Mouse (Mus musculus) cortical plate, adult 2 months (tissue): ENCODE data around the gene Slc7a7. TPM values are rescaled to one million over a fixed set of nuclear protein-coding genes. Genes with fewer than 3 reads are reported as not detected.
"Not testable (repeated sequence)": the region's sequence is repeated elsewhere in the genome, so short reads cannot be mapped to it uniquely, and the experiment has no call there.

Experiments used
- H3K27ac ChIP-seq: fragments of 200-500 bp; 2 replicates; pipeline ENCODE4 v1.5.1; 2012; ENCODE audit warnings: low read length, control low read depth, inconsistent platforms; ENCODE audit not compliant: insufficient read depth
- H3K4me1 ChIP-seq: fragments of 200-500 bp; 2 replicates; pipeline ENCODE4 v1.6.1; 2011; ENCODE audit warnings: low read length; ENCODE audit not compliant: control insufficient read depth, insufficient read depth
- H3K4me3 ChIP-seq: fragments of 200-500 bp; 2 replicates; pipeline ENCODE4 v1.5.1; 2011; ENCODE audit warnings: mild to moderate bottlenecking, low read length, control low read depth; ENCODE audit not compliant: insufficient read depth
- CTCF ChIP-seq: fragments of 200-500 bp; IDR thresholded peaks from 2 replicates; pipeline ENCODE4 v1.5.1; 2011; ENCODE audit warnings: mild to moderate bottlenecking, control low read depth, low read length; ENCODE audit not compliant: insufficient read depth; ENCODE audit errors: extremely low read depth
- POLR2A ChIP-seq: fragments of 200-500 bp; IDR thresholded peaks from 2 replicates; pipeline ENCODE4 v1.6.1; 2011; ENCODE audit warnings: mild to moderate bottlenecking, low read length, control low read depth; ENCODE audit not compliant: insufficient read depth; ENCODE audit errors: extremely low read depth
- polyA plus RNA-seq: library from polyadenylated mRNA; depleted of rRNA; stranded (reverse); fragments of >200 nt; gene quantifications from 2 replicates; pipeline ENCODE4 v1.2.3, GENCODE M21; 2012

Gene Slc7a7
- polyA plus RNA-seq, 1 experiment: 3.1 TPM

GRCm38 (mm10) chr14:54366581-54366980, 51.0 kb downstream of the Slc7a7 start:
- no peak overlapping the region for H3K27ac ChIP-seq
- TF ChIP-seq POLR2A: no peak
- no peak for TF ChIP-seq CTCF

GRCm38 (mm10) chr14:54365026-54365645, 52.4 kb downstream of the Slc7a7 start:
- no peak overlapping the region for H3K27ac ChIP-seq
- no peak overlapping the region for H3K4me3 ChIP-seq
- TF ChIP-seq POLR2A (no peak), CTCF (no peak)
- H3K4me1 ChIP-seq: peaks cover 4% of the 10 kb centered on the region; the same call in 1 of the 2 replicates

More at GRCm38 (mm10) chr14:54366581-54366980, 51.0 kb downstream of the Slc7a7 start:
- H3K4me3 ChIP-seq: no peak overlapping the region
- H3K4me1 ChIP-seq: peaks cover 3% of the 10 kb centered on the region; the same call in 1 of the 2 replicates

- Histone ChIP-seq H3K4me3 (no peak overlapping the region), H3K27ac (no peak overlapping the region), H3K4me1 (peaks cover 4% of the 10 kb centered on the region; the same call in 1 of the 2 replicates)
- TF ChIP-seq CTCF: no peak
- no peak for TF ChIP-seq POLR2A
Measured at GRCm38 (mm10) chr14:54363156-54363555, 54.4 kb downstream of the Slc7a7 start.

- no peak for TF ChIP-seq CTCF
- TF ChIP-seq POLR2A: peak; percentile 92
- Histone ChIP-seq H3K4me3 (peak within 1 kb of the TSS; percentile 77), H3K27ac (peak within 1 kb of the TSS; percentile 56), H3K4me1 (peaks cover 4% of the 10 kb centered on the region; the same call in 1 of the 2 replicates)
Measured at GRCm38 (mm10) chr14:54360577-54361340, 56.8 kb downstream of the Slc7a7 start, which contains the start of gene Oxa1l. Gene Oxa1l (plus strand): TSS chr14:54360834.

- H3K27ac ChIP-seq: no peak overlapping the region
- no peak overlapping the region for H3K4me3 ChIP-seq
- no peaks in the 10 kb centered on the region for H3K4me1 ChIP-seq
- TF ChIP-seq CTCF (no peak), POLR2A (no peak)
Measured at GRCm38 (mm10) chr14:54354406-54354805, 63.2 kb downstream of the Slc7a7 start.

GRCm38 (mm10) chr14:54352314-54352713, 65.3 kb downstream of the Slc7a7 start:
- Histone ChIP-seq H3K4me1 (no peaks in the 10 kb centered on the region), H3K27ac (no peak overlapping the region), H3K4me3 (no peak overlapping the region)
- TF ChIP-seq CTCF (no peak), POLR2A (no peak)

GRCm38 (mm10) chr14:54350773-54351541, 66.6 kb downstream of the Slc7a7 start:
- not testable (repeated sequence) for H3K4me3 ChIP-seq, H3K4me1 ChIP-seq, H3K27ac ChIP-seq

GRCm38 (mm10) chr14:54341807-54342206, 75.8 kb downstream of the Slc7a7 start:
- not testable (repeated sequence) for H3K27ac ChIP-seq, H3K4me1 ChIP-seq, H3K4me3 ChIP-seq

GRCm38 (mm10) chr14:54340836-54341235, 76.7 kb downstream of the Slc7a7 start:
- H3K4me1 ChIP-seq: no peaks in the 10 kb centered on the region
- TF ChIP-seq POLR2A: no peak
- no peak for TF ChIP-seq CTCF
- H3K27ac ChIP-seq: no peak overlapping the region
- no peak overlapping the region for H3K4me3 ChIP-seq
